Mouse (Mus musculus): Measurements from ENCODE around the gene Gucd1. TPM values are rescaled to one million over a fixed set of nuclear protein-coding genes. Genes with fewer than 3 reads are reported as not detected.

Gene Gucd1
- polyA plus RNA-seq, 1 experiment from 2014 or later, result 23.9 TPM

DNA sequence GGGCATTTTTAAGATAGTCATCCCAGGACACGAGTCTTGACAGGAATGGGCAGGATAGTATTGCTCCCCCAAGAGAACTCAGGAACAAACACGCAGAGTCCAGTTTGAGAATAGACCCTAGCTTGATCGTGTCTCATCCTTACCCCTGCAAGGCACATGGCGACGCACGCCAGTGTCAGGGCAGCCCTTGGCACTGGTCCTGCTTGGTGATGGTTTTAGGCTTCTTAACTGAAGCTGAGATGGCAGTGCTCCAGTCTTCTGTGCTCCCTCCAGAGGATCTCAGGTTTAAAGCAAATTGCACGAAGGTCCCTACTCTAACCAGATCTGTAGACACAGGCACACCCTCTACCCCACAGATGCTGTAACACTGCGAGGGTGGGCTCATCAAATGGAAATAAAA, 202.0 kb downstream of the Gucd1 start:
- H3K4me3 ChIP-seq (replicated peaks; ENCODE audit: low read length), result no peak overlapping the region
- ATAC-seq (ENCODE audit: low FRiP score), result no peak
- H3K27me3 ChIP-seq (ENCODE audit: control insufficient read depth, insufficient read depth, low read length), result peaks cover 24% of the 10 kb centered on the region

DNA sequence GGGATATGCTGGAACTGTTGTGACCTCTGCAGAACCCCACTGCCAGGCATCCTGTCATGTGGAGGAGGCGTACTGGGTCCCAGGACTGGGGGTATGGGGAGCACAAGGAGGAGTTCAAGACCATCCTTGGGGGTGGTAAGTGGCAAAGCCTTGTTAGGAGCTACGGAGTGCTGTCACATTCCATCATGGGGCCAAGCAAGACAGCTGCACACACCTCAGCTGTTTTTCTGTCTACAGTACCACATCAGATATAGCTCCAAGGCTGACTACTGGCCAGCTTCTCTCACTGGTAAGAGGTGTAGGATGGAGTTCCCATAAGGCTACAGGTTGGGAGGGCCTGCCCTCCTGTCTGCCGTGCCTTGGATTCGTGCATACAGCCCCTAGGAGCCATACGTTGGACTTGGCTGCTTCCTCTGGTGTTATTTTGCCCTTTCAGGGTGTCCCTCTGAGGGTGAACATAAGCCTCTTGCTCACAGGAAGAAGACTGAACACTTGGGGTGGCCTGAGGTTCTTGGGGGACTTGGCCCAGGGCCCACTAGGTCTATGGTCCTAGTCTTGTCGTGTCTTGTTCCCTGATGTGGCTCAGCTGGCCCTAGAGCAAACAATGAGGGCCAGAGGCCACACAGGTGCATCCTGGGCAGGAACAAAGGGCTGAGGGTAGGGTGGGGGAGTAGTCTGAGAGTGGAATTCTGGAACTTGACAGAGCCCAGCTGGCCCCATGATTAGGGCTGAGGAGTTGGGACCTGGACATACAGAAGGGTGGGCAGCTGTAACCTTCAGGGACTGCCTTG, 203.4 kb downstream of the Gucd1 start:
- Histone ChIP-seq H3K27ac (no peak overlapping the region), H3K4me1 (replicated peaks; ENCODE audit: control insufficient read depth, insufficient read depth, low read length) (peaks cover 7% of the 10 kb centered on the region; the same call in 1 of the 2 replicates), H3K36me3 (replicated peaks; ENCODE audit: control insufficient read depth, insufficient read depth) (peaks cover 35% of the 10 kb centered on the region), H3K9ac (no peak overlapping the region), H3K27me3 (ENCODE audit: control insufficient read depth, insufficient read depth, low read length) (peaks cover 24% of the 10 kb centered on the region), H3K4me2 (replicated peaks) (no peak overlapping the region), H3K9me3 (ENCODE audit: control insufficient read depth, low read length) (no peaks in the 10 kb centered on the region), H3K4me3 (replicated peaks; ENCODE audit: low read length) (no peak overlapping the region)
- ATAC-seq (ENCODE audit: low FRiP score), result no peak
- DNase-seq (ENCODE audit: low spot score), result no peak
- WGBS, result 79% methylated on average over 6 of the region's 6 CpGs

More for the DNA sequence above, 202.0 kb downstream of the Gucd1 start:
- DNase-seq (ENCODE audit: low spot score), result no peak
- no peak overlapping the region for H3K4me2 ChIP-seq (replicated peaks)
- no peaks in the 10 kb centered on the region for H3K9me3 ChIP-seq (ENCODE audit: control insufficient read depth, low read length)
- WGBS, result 76% methylated on average over 8 of the region's 8 CpGs
- no peak overlapping the region for H3K9ac ChIP-seq
- H3K27ac ChIP-seq, result no peak overlapping the region
- H3K36me3 ChIP-seq (replicated peaks; ENCODE audit: control insufficient read depth, insufficient read depth), result peaks cover 21% of the 10 kb centered on the region
- H3K4me1 ChIP-seq (replicated peaks; ENCODE audit: control insufficient read depth, insufficient read depth, low read length), result peaks cover 7% of the 10 kb centered on the region; the same call in 1 of the 2 replicates

DNA sequence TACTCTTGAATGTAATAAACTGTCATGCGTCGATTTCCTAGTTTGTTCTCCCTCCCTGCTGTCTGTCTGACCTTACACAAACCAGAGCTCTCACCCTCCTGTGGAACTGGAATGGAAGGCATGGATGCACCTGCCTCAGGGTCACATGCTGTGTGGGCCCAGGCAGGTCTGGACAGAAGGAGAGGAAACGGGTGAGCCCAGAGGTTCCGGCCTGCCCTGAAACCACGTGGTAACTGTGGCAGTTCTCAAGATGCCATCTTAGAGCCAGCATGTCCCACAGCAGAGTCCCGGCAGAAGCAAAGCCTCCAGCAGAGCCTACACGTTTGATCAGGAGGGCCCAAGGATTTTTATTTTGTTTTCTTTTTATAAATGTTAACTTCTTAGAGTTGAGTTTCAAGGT, 205.4 kb downstream of the Gucd1 start:
- DNase-seq (ENCODE audit: low spot score) (no peak), ATAC-seq (ENCODE audit: low FRiP score) (no peak)
- H3K4me3 ChIP-seq (replicated peaks; ENCODE audit: low read length), result no peak overlapping the region
- H3K9ac ChIP-seq, result no peak overlapping the region
- H3K36me3 ChIP-seq (replicated peaks; ENCODE audit: control insufficient read depth, insufficient read depth), result peaks cover 55% of the 10 kb centered on the region
- WGBS, result 85% methylated on average over 7 of the region's 7 CpGs
- no peak overlapping the region for H3K27ac ChIP-seq
- peaks cover 9% of the 10 kb centered on the region for H3K27me3 ChIP-seq (ENCODE audit: control insufficient read depth, insufficient read depth, low read length)
- no peaks in the 10 kb centered on the region for H3K9me3 ChIP-seq (ENCODE audit: control insufficient read depth, low read length)
- H3K4me1 ChIP-seq (replicated peaks; ENCODE audit: control insufficient read depth, insufficient read depth, low read length), result peaks cover 6% of the 10 kb centered on the region; the same call in 1 of the 2 replicates
- no peak overlapping the region for H3K4me2 ChIP-seq (replicated peaks)

DNA sequence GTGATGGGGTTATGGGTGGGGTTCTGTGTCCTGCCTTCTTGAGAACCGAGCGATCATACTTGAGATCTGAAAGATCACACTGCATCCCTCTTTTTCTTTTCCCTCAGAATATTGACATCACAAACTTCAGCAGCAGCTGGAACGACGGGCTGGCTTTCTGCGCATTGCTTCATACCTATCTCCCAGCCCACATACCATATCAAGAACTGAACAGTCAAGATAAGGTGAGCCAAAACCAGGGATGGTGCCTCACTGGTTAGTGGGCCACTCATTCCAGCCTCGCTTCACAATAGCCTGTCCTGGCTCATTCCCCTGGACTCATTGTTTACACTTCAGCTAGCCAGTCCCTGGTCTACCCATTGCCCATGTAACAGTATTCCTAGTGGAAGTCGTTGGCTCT, 210.6 kb downstream of the Gucd1 start:
- H3K9me3 ChIP-seq (ENCODE audit: control insufficient read depth, low read length), result no peaks in the 10 kb centered on the region
- ATAC-seq (ENCODE audit: low FRiP score) (no peak), DNase-seq (ENCODE audit: low spot score) (no peak)
- no peak overlapping the region for H3K9ac ChIP-seq
- H3K4me3 ChIP-seq (replicated peaks; ENCODE audit: low read length), result no peak overlapping the region
- H3K36me3 ChIP-seq (replicated peaks; ENCODE audit: control insufficient read depth, insufficient read depth), result peaks cover 72% of the 10 kb centered on the region
- WGBS, result 96% methylated on average over 7 of the region's 7 CpGs
- no peaks in the 10 kb centered on the region for H3K27me3 ChIP-seq (ENCODE audit: control insufficient read depth, insufficient read depth, low read length)
- H3K4me1 ChIP-seq (replicated peaks; ENCODE audit: control insufficient read depth, insufficient read depth, low read length), result no peaks in the 10 kb centered on the region
- no peak overlapping the region for H3K27ac ChIP-seq
- no peak overlapping the region for H3K4me2 ChIP-seq (replicated peaks)

DNA sequence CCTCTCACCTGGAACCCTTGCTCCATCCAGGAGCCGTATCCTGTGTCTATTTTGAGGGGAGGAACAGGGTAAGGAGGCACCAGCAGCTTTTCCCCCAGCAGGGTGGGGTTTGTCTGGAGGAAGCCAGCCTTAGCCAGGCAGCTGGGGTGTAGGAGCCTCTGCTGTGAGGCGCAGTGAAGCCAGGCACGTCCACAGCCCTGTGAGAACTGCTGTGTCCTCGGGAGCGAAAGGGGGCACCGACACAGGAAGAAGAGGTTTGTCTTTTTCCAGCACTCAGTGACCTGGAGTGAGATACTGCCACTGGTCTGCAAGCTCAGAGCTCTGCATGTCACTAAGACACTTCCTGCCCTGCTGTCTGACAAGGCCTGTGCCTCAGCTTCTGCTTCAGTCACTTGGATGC, 213.4 kb downstream of the Gucd1 start:
- DNase-seq (ENCODE audit: low spot score), result no peak
- Histone ChIP-seq H3K9ac (peak overlapping the region; percentile 31; the same call in 1 of the 2 replicates), H3K4me2 (replicated peaks) (no peak overlapping the region), H3K27me3 (ENCODE audit: control insufficient read depth, insufficient read depth, low read length) (no peaks in the 10 kb centered on the region), H3K4me1 (replicated peaks; ENCODE audit: control insufficient read depth, insufficient read depth, low read length) (no peaks in the 10 kb centered on the region), H3K27ac (peak overlapping the region; percentile 57), H3K36me3 (replicated peaks; ENCODE audit: control insufficient read depth, insufficient read depth) (peaks cover 48% of the 10 kb centered on the region), H3K9me3 (ENCODE audit: control insufficient read depth, low read length) (no peaks in the 10 kb centered on the region), H3K4me3 (replicated peaks; ENCODE audit: low read length) (no peak overlapping the region)
- ATAC-seq (ENCODE audit: low FRiP score), result peak; percentile 28; the same call in 1 of the 2 replicates
- WGBS, result 66% methylated on average over 6 of the region's 6 CpGs

DNA sequence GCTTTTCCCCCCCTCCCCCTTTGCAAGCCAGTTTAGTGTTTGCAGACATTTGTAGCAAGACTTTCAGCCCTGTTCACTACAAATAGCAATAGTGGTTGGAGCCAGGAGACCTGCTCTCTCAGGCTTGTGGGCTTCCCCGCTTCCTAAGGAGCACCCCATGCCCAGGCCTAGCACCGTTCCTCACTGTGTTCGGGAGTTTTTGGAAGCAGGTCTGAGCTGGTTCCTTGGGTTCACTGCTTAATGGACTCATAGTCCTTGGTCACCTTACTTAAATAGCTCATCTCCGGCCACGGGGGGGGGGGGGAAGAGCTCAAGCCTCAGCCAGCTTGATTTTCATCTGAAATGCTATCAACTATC, 213.7 kb downstream of the Gucd1 start:
- peaks cover 44% of the 10 kb centered on the region for H3K36me3 ChIP-seq (replicated peaks; ENCODE audit: control insufficient read depth, insufficient read depth)
- no peak for ATAC-seq (ENCODE audit: low FRiP score)
- peak overlapping the region; percentile 57 for H3K27ac ChIP-seq
- no peaks in the 10 kb centered on the region for H3K27me3 ChIP-seq (ENCODE audit: control insufficient read depth, insufficient read depth, low read length)
- no peak overlapping the region for H3K4me2 ChIP-seq (replicated peaks)
- H3K4me1 ChIP-seq (replicated peaks; ENCODE audit: control insufficient read depth, insufficient read depth, low read length), result no peaks in the 10 kb centered on the region
- WGBS, result 86% methylated on average over 5 of the region's 5 CpGs
- no peak overlapping the region for H3K4me3 ChIP-seq (replicated peaks; ENCODE audit: low read length)
- H3K9me3 ChIP-seq (ENCODE audit: control insufficient read depth, low read length), result no peaks in the 10 kb centered on the region
- H3K9ac ChIP-seq, result no peak overlapping the region; the same call in 1 of the 2 replicates
- DNase-seq (ENCODE audit: low spot score), result no peak

DNA sequence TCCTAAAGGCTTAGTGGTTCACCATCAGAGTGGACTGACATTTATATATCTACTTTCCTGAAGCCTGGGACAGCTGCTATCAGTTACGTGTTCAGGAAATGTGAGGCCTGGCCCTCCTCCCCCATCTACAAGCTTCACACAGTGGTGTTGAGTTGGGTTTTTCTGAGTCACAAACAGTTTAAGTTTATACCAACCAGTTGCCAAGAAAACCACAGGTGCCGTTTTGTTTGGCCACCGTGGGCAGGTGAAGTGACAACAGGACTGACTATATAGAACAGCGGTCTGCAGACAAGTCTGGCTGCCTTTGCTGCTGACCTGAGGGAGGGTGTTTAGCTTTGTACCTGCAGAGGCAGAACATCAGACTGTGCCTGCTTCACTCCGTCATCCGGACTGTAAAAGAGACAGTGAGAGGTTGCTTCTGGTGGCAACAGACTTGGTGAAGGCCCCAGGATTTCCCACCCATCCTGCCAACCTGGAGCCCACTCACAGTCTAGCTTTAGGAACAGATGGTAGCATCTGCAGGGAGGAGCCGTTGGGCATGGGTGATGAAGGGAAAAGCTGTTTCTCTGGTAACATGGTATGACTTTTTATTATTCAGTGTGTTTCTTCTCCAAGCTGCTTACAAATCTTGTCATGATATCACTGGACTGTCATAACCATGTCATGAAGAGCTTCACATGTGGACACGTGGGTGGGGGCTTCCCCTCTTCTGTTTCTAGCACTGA, 214.3 kb downstream of the Gucd1 start:
- no peak overlapping the region for H3K4me2 ChIP-seq (replicated peaks)
- no peaks in the 10 kb centered on the region for H3K4me1 ChIP-seq (replicated peaks; ENCODE audit: control insufficient read depth, insufficient read depth, low read length)
- no peak overlapping the region for H3K4me3 ChIP-seq (replicated peaks; ENCODE audit: low read length)
- no peaks in the 10 kb centered on the region for H3K9me3 ChIP-seq (ENCODE audit: control insufficient read depth, low read length)
- no peaks in the 10 kb centered on the region for H3K27me3 ChIP-seq (ENCODE audit: control insufficient read depth, insufficient read depth, low read length)
- H3K27ac ChIP-seq, result peak overlapping the region; percentile 57
- WGBS, result 84% methylated on average over 8 of the region's 8 CpGs
- ATAC-seq (ENCODE audit: low FRiP score) (0 out of 2 replicates have a peak, but pooled peaks have one; percentile 28), DNase-seq (ENCODE audit: low spot score) (no peak)
- H3K9ac ChIP-seq, result no peak overlapping the region
- H3K36me3 ChIP-seq (replicated peaks; ENCODE audit: control insufficient read depth, insufficient read depth), result peaks cover 39% of the 10 kb centered on the region

DNA sequence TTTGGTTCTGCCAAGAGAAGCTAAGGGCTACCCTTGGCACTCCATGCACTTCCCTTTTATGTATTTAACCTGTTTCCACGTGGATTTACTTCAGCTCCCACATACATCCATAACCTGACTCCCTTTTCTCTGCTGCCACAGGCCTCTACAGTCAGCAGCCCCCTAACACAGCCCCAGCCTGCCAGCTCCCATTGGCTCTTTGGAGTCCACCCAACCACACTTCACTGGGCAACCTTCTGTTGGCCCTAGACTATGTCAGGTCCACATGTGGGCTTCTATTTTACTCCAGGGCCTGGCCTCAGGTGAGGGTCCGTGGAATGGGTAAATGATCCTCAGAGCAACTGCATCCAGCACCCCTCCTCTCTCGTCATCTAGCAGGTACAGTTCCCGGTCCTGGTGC, 215.2 kb downstream of the Gucd1 start:
- DNase-seq (ENCODE audit: low spot score) (no peak), ATAC-seq (ENCODE audit: low FRiP score) (no peak)
- Histone ChIP-seq H3K4me2 (replicated peaks) (no peak overlapping the region), H3K27ac (no peak overlapping the region), H3K27me3 (ENCODE audit: control insufficient read depth, insufficient read depth, low read length) (no peaks in the 10 kb centered on the region), H3K4me1 (replicated peaks; ENCODE audit: control insufficient read depth, insufficient read depth, low read length) (no peaks in the 10 kb centered on the region), H3K9me3 (ENCODE audit: control insufficient read depth, low read length) (no peaks in the 10 kb centered on the region), H3K4me3 (replicated peaks; ENCODE audit: low read length) (no peak overlapping the region), H3K9ac (no peak overlapping the region), H3K36me3 (replicated peaks; ENCODE audit: control insufficient read depth, insufficient read depth) (peaks cover 29% of the 10 kb centered on the region)
- 95% methylated on average over 4 of the region's 4 CpGs for WGBS

DNA sequence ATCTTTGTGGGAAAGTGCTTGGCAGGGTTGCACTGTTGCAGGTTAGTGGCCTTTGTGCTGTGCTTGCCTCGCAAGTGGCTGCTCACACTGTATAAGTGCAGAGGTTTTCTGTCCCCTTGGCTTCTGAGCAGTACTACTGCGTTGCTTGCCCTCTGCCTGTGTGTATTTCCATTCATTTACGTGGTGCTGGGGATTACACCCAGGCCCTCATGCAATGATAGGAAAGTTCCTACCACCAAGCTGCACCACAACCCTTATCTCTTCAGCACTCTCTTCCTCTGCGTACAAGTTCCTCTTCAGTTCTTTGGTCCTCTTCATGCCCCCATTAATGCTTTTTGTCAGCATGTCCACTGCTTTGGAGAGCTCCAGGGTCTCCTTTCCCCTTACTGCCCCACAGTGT, 215.8 kb downstream of the Gucd1 start:
- ATAC-seq (ENCODE audit: low FRiP score) (no peak), DNase-seq (ENCODE audit: low spot score) (no peak)
- Histone ChIP-seq H3K4me1 (replicated peaks; ENCODE audit: control insufficient read depth, insufficient read depth, low read length) (no peaks in the 10 kb centered on the region), H3K9ac (no peak overlapping the region), H3K9me3 (ENCODE audit: control insufficient read depth, low read length) (no peaks in the 10 kb centered on the region), H3K4me3 (replicated peaks; ENCODE audit: low read length) (no peak overlapping the region), H3K27me3 (ENCODE audit: control insufficient read depth, insufficient read depth, low read length) (no peaks in the 10 kb centered on the region), H3K4me2 (replicated peaks) (no peak overlapping the region), H3K36me3 (replicated peaks; ENCODE audit: control insufficient read depth, insufficient read depth) (peaks cover 23% of the 10 kb centered on the region), H3K27ac (no peak overlapping the region)
- WGBS, result 98% methylated on average over 4 of the region's 4 CpGs

Data from hindbrain, embryonic 14.5 days (tissue).